Mouse (Mus musculus) Patski (cell line): ENCODE measurements at regions not wholly inside any gene's neighbourhood (a gene's known extent, or its start where the extent isn't known, plus 50 kb on each side); places are given as distances from the start of the nearest gene placed in this dataset.
A peak's percentile ranks its signal among the peaks of the same experiment; 100 is the strongest.

ENCODE experiments used
- ATAC-seq: fragments of 100-300 bp; one replicate; pipeline ENCODE4 v1.8.0; 2021
- CTCF ChIA-PET: fragments of 350-600 bp; sonication (Branson Sonifier 250); formaldehyde crosslinking; loops from one replicate; lab custom pipeline; 2022; ENCODE audit warnings: inconsistent platforms; lab: Charles Lee
- POLR2A ChIA-PET: fragments of 350-600 bp; sonication (Branson Sonifier 250); formaldehyde crosslinking; loops from one replicate; lab custom pipeline; 2022; ENCODE audit warnings: antibody characterized with exemption, inconsistent platforms; lab: Charles Lee
- DNase-seq: peaks from one replicate; pipeline ENCODE4 v3.0.0-alpha.2; 2011; ENCODE audit warnings: low read depth, low spot score
- H3K27me3 ChIP-seq: fragments of 371-371 bp; one replicate; pipeline ENCODE4 v1.5.1; 2021
- CTCF ChIP-seq: fragments of 100-300 bp; IDR thresholded peaks from one replicate; pipeline ENCODE4 v1.5.1; 2021
- in situ Hi-C: fragments of 300-500 bp; cut with MboI; formaldehyde crosslinking; loops from 3 replicates; pipeline ENCODE4 v1.11.1; 2018; ENCODE audit warnings: low pct_unique_long_range_greater_than_20kb, mixed read lengths

DNA sequence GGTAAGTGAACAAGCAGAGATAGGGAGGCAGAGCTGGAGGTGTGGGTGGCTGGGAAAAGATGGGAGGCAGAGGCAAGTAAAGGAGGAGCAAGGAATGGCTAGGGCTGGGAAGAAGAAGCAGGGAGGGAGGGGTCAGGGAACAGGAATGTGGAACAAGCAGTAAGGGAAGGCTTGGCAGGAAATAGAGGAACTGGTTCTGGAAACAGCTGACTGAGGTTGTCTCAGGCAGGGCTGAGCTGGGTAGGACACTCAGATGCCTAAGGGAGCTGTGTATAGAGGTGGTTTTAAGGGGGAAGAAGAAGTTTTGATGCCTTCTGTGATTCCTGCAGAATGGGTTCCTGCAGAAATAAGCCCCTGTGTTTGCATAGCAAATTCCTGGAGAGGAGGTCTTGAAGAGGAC, 92.7 kb downstream of the Nucb2 start:
- TF ChIP-seq CTCF = no peak

DNA sequence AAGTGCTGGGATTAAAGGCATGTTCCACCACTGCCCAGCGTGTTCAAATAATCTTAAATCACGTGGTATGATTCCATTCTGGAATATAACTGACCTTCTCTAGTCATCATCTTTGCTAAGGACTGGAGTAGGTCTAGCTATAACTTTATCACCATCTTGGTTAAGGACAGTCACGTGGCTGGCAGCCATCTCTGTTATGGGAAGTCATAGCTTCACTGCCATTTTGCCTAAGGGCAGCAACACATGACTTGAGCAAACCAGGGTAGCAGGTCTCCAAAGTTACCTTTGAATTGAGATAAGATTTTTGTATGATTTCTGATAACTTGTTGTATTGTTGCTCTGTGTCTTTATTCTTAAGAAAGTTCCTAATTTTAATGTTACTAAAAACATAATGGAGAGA, 96.2 kb downstream of the Nucb2 start:
- ATAC-seq (no peak), DNase-seq (no peak)
- in situ Hi-C loops = loop anchor here (10.0 kb wide), 2 partner anchors 146 to 246 kb away; no protein-coding TSS in a partner anchor
- POLR2A ChIA-PET = no interaction called here
- H3K27me3 ChIP-seq = peaks cover 10% of the 10 kb centered on the region
- CTCF ChIA-PET = no interaction called here
- no peak for TF ChIP-seq CTCF

More for the DNA sequence above, 92.7 kb downstream of the Nucb2 start:
- peaks cover 6% of the 10 kb centered on the region for H3K27me3 ChIP-seq
- CTCF ChIA-PET = interaction anchor here (1.5 kb wide), 1 partner anchor 11 kb away, joined by 3 read pairs; no protein-coding TSS in a partner anchor
- no peak for ATAC-seq
- no peak for DNase-seq
- in situ Hi-C loops = no loop called here
- POLR2A ChIA-PET = no interaction called here

DNA sequence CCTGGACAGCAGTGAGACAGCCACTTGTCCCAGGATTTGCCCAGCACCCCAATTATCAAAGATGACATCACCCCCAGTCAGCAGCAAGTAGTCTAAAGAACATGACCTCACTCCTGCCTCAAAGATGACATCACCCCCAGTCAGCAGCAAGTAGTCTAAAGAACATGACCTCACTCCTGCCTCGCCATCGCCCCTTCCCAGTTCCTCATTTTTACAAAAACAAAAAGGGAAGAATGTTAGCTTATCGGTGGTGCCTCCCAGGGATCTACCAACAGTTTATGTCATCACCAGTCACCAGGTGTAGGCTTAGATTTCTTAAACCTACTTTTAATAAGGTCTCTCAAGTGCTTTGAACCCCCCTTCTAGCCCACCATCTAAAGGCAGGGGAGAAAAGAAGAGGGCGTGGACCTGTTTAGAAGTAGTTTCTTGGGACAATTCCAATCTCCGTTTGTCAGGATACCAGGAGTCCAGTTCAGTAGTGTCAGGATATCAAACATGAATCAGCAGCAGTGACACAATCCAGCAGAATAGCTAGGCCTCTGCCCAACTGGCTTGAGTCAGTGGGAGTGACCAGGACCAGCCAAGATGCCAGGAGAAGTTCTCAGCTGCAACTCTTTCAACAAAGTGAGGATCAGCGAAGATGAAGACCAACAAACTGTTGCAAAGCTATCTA, 99.1 kb downstream of the Nucb2 start:
- POLR2A ChIA-PET = no interaction called here
- TF ChIP-seq CTCF = no peak
- in situ Hi-C loops = loop anchor here (10.0 kb wide), 2 partner anchors 149 to 249 kb away; no protein-coding TSS in a partner anchor
- H3K27me3 ChIP-seq = peaks cover 10% of the 10 kb centered on the region
- no peak for DNase-seq
- CTCF ChIA-PET = no interaction called here
- ATAC-seq = no peak

DNA sequence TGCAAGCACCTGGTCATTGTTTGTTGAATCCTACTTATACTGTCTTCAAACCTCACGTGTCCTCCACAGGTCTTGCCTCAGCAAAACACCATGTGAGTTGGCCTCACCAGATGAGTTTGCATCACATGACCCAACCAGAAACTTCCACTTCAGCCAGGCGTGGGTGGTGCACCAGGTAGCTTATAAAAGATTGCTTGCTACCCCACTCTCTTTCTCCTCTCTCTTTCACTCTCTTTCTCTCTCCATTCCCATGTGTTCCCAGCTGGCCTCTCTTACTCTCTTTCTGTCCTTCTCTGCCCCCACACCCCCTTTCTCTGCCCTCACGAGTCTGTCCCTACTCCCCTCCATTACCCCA, 99.6 kb downstream of the Nucb2 start:
- POLR2A ChIA-PET = no interaction called here

DNA sequence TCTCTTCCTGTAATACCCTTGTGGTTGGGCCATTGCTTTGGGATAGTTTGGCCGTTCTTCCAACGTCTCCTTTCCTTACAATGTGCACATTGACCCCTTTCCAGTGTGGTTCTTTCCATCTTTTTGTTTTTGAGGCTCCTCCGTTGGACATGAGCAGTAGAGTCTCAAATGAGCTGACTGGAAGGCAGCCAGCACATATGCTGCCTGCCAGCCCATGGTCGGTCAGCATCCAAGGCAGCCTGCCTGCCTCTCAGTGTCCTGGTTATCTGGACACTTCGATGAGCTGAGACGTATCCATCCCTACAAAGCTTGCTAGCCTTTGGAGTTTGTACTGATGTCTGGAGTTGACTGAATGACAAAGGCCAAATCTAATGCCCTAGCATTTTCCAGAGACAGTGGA, 102.1 kb downstream of the Nucb2 start:
- CTCF ChIA-PET = no interaction called here
- H3K27me3 ChIP-seq = peaks cover 5% of the 10 kb centered on the region
- no peak for DNase-seq
- in situ Hi-C loops = loop anchor here (5.0 to 10.0 kb wide), 3 partner anchors 74 to 251 kb away; no protein-coding TSS in a partner anchor
- POLR2A ChIA-PET = no interaction called here
- no peak for ATAC-seq
- no peak for TF ChIP-seq CTCF

More for the DNA sequence above, 99.6 kb downstream of the Nucb2 start:
- in situ Hi-C loops = loop anchor here (10.0 kb wide), 2 partner anchors 149 to 249 kb away; no protein-coding TSS in a partner anchor
- DNase-seq (no peak), ATAC-seq (no peak)
- TF ChIP-seq CTCF = no peak
- peaks cover 10% of the 10 kb centered on the region for H3K27me3 ChIP-seq
- CTCF ChIA-PET = no interaction called here

DNA sequence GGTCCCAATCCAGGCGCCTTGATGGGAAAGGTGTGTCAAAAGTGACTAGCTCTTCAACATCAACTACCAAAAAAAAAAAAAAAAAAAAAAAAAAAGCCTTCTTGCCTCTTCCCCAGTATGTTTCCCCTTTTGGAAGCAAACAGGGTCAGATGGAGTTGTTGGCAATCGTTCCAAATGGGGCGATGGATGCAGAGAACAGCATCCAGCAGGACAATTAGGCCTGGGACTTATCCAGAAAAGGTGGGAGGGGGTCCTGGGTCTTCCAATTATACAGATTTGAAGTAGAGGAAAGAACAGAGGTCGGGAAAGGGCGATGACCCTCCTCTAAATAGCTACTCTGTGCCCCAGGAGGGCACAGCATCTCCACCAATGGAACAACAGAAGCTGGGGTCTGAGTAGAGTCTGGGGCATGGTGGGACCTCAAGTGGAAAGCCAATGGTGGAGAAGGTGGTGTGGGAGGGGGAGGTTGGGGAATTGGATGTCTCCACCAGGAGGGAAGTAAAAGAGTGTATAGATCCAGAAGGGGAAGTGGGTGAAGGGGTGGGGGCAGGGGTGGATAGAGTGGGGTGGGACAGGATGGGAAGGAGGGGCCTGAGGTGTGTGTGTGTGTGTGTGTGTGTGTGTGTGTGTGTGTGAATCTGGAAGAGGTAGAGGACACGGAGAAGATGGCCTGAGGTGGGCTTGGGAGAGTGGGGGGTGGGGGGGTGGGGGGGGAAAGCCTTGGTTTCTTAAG, 102.7 kb downstream of the Nucb2 start:
- ChIA-PET POLR2A (no interaction called here), CTCF (interaction anchor here (1.7 kb wide), 2 partner anchors 74 to 80 kb away, joined by 4 to 8 read pairs; no protein-coding TSS in a partner anchor)
- DNase-seq = no peak
- no peak for ATAC-seq
- no peak for TF ChIP-seq CTCF
- H3K27me3 ChIP-seq = peaks cover 5% of the 10 kb centered on the region
- in situ Hi-C loops = loop anchor here (5.0 to 10.0 kb wide), 3 partner anchors 75 to 252 kb away; no protein-coding TSS in a partner anchor

DNA sequence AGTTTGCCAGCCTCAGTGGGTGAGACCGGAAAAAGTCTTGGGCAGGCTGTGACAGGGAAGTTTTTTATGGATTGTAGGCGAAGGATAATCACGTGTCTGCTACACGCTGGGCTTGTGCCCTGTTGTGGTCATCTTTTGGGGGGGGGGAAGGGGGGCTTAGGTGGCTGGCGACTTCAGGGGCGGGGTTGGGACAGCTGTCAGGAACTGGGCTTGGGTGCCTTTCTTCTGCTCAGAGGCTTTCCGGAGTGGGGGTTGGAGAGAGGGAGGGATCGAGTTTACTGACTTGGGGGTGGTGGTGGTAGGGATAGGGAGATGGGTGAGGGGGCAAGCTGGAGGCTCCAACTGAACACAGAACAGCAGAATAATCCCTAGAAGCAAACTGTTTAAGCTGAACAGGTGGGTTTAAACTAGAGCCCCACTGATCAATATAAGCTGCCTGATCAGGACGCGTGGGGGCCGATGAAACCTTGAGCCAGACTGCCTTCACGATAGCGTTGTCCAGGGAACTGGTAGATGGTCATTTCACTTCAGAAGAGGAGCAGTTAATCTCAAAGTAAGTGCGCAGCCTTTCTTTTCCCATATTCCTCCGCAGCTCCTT, 103.6 kb downstream of the Nucb2 start:
- TF ChIP-seq CTCF = no peak
- H3K27me3 ChIP-seq = no peaks in the 10 kb centered on the region
- ATAC-seq (no peak), DNase-seq (no peak)
- in situ Hi-C loops = loop anchor here (5.0 to 10.0 kb wide), 3 partner anchors 75 to 253 kb away; no protein-coding TSS in a partner anchor
- POLR2A ChIA-PET = interaction anchor here (0.5 kb wide), 1 partner anchor 620 kb away, joined by 3 read pairs; no protein-coding TSS in a partner anchor
- CTCF ChIA-PET = interaction anchor here (0.6 to 1.7 kb wide), 10 partner anchors 10 to 166 kb away, joined by 3 to 10 read pairs (median 5); no protein-coding TSS in a partner anchor

DNA sequence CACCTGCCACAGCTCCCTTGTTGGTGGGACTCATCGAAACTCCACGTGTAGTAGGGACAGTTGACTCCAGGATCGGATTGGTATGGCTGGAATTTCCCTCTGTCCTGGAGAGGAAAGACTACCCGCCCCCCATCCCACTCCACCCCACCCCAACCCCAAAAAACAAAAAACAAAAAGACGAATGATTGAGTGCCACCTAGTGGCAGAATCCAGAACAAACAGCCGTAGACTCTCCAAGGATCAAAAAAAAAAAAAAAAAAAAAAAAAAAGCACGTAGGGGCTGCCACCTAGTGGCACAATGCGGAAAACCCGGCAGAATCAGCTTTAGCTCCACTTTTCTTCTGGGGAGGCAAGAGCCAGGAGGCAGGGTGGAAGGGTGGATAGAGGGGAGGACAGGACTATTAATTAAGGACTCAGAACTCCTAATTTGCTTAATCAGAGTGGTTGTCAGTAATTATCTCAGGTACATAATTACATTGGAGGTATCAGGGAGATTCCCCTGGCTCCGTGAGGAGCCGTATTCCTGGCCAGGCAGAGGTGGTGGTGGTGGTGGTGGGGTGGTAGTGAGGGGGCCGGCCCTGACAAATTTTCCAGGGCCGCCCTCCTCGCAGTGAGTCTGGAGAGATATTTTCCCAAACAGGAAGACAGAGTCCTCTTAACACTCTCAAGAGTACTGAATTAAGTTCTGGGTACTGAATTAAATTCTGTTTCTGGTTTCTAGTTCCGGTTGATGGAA, 104.3 kb downstream of the Nucb2 start:
- POLR2A ChIA-PET = interaction anchor here (0.5 kb wide), 1 partner anchor 619 kb away, joined by 3 read pairs; no protein-coding TSS in a partner anchor

DNA sequence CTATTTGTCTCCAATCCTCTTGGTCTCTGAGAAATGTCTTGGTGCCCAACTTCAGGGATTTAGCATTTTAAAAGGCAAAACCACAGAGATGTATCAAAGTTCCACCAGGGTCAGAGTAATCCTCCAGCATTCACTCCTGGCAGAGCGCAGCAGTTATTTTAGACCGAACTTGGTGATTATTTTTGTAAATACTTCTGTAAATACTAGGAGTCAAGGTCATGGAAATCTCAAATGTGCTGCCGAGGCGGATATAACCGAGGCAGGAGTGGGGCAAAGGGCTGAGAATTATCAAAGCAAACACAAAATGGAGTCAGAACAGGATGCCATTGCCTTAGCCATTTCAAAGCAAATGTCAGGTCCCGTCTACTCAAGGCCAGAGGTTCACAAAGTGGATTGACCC, 105.2 kb downstream of the Nucb2 start:
- CTCF ChIA-PET = no interaction called here
- in situ Hi-C loops = loop anchor here (5.0 to 10.0 kb wide), 3 partner anchors 77 to 255 kb away; no protein-coding TSS in a partner anchor
- DNase-seq = no peak

More for the DNA sequence above, 104.3 kb downstream of the Nucb2 start:
- CTCF ChIA-PET = interaction anchor here (0.6 to 1.7 kb wide), 11 partner anchors 9 to 167 kb away, joined by 3 to 10 read pairs (median 4); no protein-coding TSS in a partner anchor
- DNase-seq (peak; percentile 4), ATAC-seq (peak; percentile 45)
- TF ChIP-seq CTCF = peak; percentile 72
- in situ Hi-C loops = loop anchor here (5.0 to 10.0 kb wide), 3 partner anchors 76 to 254 kb away; no protein-coding TSS in a partner anchor
- no peaks in the 10 kb centered on the region for H3K27me3 ChIP-seq

More for the DNA sequence above, 105.2 kb downstream of the Nucb2 start:
- H3K27me3 ChIP-seq = no peaks in the 10 kb centered on the region
- no peak for ATAC-seq
- no peak for TF ChIP-seq CTCF
- POLR2A ChIA-PET = no interaction called here
